Mouse (Mus musculus): ENCODE measurements around the gene Tmem107. TPM values are rescaled to one million over a fixed set of nuclear protein-coding genes. Genes with fewer than 3 reads are reported as not detected.

Tmem107 gene
- total RNA-seq, 1 experiment: 38.8 TPM

DNA sequence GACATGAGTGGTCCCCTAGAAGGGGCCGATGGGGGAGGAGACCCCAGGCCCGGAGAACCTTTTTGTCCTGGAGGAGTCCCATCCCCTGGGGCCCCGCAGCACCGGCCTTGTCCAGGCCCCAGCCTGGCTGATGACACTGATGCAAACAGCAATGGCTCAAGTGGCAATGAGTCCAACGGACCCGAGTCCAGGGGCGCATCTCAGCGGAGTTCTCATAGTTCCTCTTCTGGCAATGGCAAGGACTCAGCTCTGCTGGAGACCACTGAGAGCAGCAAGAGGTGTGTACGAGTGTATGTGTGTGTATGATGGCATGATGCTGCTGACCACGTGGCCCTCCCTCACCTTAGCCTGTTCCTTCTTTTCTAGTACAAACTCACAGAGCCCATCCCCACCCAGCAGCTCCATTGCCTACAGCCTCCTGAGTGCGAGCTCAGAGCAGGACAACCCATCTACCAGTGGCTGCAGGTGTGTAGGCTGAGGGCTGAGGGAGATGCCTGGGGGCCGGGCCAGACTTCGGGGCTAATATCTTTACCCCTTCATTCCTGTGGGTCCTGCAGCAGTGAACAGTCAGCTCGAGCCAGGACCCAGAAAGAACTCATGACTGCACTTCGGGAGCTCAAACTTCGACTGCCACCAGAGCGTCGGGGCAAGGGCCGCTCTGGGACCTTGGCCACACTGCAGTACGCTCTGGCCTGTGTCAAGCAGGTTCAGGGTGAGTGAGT lies 30.2 kb downstream of the Tmem107 start:
- in situ Hi-C loops (cut with MboI; ENCODE audit: low sequenced_read_pairs in 2 of 2, unreplicated experiment in 2 of 2): no loop called here
- Histone ChIP-seq H3K36me3 (ENCODE audit: control insufficient read depth, insufficient read depth, low read length, poor library complexity, severe bottlenecking) (peaks cover 50% of the 10 kb centered on the region), H3K4me3 (ENCODE audit: insufficient read depth in 1 of 2, low read depth in 1 of 2, low read length in 2 of 2, poor library complexity in 1 of 2, severe bottlenecking in 1 of 2) (no peak overlapping the region), H3K27ac (ENCODE audit: insufficient read depth, low read depth, low read length, poor library complexity, severe bottlenecking) (no peak overlapping the region), H3K9ac (ENCODE audit: insufficient read depth, low read depth, low read length, poor library complexity, severe bottlenecking) (peak overlapping the region; percentile 13; the same call in 1 of the 2 replicates), H3K9me3 (ENCODE audit: control insufficient read depth, insufficient read depth, low read depth, low read length) (no peaks in the 10 kb centered on the region), H3K4me1 (ENCODE audit: control insufficient read depth in 2 of 2, insufficient read depth in 2 of 2, low read length in 2 of 2, poor library complexity in 1 of 2) (peaks cover 10 to 16% of the 10 kb centered on the region in 2 experiments; a peak in 3 of 4 replicates)
- DNase-seq (ENCODE audit: low read depth, low spot score): no peak
- no peak for TF ChIP-seq ZC3H11A (IDR thresholded peaks at IDR 0.05; ENCODE audit: borderline replicate concordance, low read depth, low read length)
- TF ChIP-seq ZNF384 (IDR thresholded peaks at IDR 0.05; ENCODE audit: low read depth, low read length): no peak
- TF ChIP-seq MAFK (IDR thresholded peaks at IDR 0.05; ENCODE audit: insufficient read depth, low read depth, low read length): no peak
- TF ChIP-seq CHD2 (IDR thresholded peaks at IDR 0.05; ENCODE audit: low read depth, low read length): no peak
- TF ChIP-seq HCFC1 (IDR thresholded peaks at IDR 0.05; ENCODE audit: borderline replicate concordance, insufficient read depth, low read length): no peak

DNA sequence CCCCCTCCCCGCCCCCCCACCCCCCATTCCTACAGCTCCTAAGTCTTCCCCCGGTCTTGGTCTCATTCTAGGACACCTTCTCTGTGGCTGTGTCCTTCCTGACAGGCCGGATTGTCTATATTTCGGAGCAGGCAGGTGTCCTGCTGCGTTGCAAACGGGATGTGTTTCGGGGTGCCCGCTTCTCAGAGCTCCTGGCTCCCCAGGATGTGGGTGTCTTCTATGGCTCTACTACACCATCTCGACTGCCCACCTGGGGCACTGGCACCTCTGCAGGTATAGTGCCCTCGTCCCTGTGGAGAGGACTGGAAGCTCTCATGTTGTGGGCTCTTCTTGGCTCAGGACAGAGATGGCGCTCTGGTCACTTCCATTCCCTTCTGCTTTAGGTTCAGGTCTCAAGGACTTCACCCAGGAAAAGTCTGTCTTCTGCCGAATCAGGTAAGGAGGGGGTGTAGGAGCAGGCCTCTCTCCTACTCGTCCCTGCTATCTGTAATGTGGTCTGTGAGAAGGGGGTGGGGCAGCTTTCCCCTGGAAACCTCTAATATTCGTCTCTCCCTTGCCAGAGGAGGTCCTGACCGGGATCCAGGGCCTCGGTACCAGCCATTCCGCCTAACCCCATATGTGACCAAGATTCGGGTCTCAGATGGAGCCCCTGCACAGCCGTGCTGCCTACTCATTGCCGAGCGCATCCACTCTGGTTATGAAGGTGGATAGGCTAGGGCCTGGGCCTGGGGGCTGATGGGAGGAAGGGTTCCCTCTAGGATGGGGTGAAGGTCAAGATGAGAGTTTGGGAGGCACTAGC lies 31.2 kb downstream of the Tmem107 start:
- in situ Hi-C loops (cut with MboI; ENCODE audit: low sequenced_read_pairs in 2 of 2, unreplicated experiment in 2 of 2): no loop called here
- Histone ChIP-seq H3K4me3 (ENCODE audit: insufficient read depth in 1 of 2, low read depth in 1 of 2, low read length in 2 of 2, poor library complexity in 1 of 2, severe bottlenecking in 1 of 2) (no peak overlapping the region), H3K9ac (ENCODE audit: insufficient read depth, low read depth, low read length, poor library complexity, severe bottlenecking) (no peak overlapping the region), H3K36me3 (ENCODE audit: control insufficient read depth, insufficient read depth, low read length, poor library complexity, severe bottlenecking) (peaks cover 56% of the 10 kb centered on the region), H3K27ac (ENCODE audit: insufficient read depth, low read depth, low read length, poor library complexity, severe bottlenecking) (no peak overlapping the region), H3K9me3 (ENCODE audit: control insufficient read depth, insufficient read depth, low read depth, low read length) (no peaks in the 10 kb centered on the region), H3K4me1 (ENCODE audit: control insufficient read depth in 2 of 2, insufficient read depth in 2 of 2, low read length in 2 of 2, poor library complexity in 1 of 2) (peaks cover 10 to 14% of the 10 kb centered on the region in 2 experiments; a peak in 3 of 4 replicates)
- TF ChIP-seq ZNF384 (IDR thresholded peaks at IDR 0.05; ENCODE audit: low read depth, low read length): no peak
- no peak for TF ChIP-seq CHD2 (IDR thresholded peaks at IDR 0.05; ENCODE audit: low read depth, low read length)
- no peak for TF ChIP-seq HCFC1 (IDR thresholded peaks at IDR 0.05; ENCODE audit: borderline replicate concordance, insufficient read depth, low read length)
- no peak for TF ChIP-seq ZC3H11A (IDR thresholded peaks at IDR 0.05; ENCODE audit: borderline replicate concordance, low read depth, low read length)
- no peak for TF ChIP-seq MAFK (IDR thresholded peaks at IDR 0.05; ENCODE audit: insufficient read depth, low read depth, low read length)
- no peak for DNase-seq (ENCODE audit: low read depth, low spot score)

DNA sequence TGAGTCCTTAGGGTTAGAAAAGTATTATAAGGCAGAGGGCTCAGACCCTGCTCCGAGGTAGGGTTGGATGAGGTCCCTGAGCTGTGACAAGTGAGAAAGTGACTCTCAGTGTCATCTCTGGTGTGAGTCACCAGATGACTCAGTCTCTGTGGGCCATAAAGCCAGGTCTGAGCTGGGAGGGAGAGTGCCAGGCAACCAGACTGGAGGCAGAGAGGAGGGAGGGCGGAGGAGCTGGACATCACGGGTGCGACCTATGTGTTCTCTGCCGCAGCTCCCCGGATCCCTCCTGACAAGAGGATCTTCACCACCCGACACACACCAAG lies 31.8 kb downstream of the Tmem107 start:
- H3K4me3 ChIP-seq (ENCODE audit: insufficient read depth in 1 of 2, low read depth in 1 of 2, low read length in 2 of 2, poor library complexity in 1 of 2, severe bottlenecking in 1 of 2): no peak overlapping the region
- no peak for TF ChIP-seq CHD2 (IDR thresholded peaks at IDR 0.05; ENCODE audit: low read depth, low read length)
- TF ChIP-seq HCFC1 (IDR thresholded peaks at IDR 0.05; ENCODE audit: borderline replicate concordance, insufficient read depth, low read length): no peak
- no peak for TF ChIP-seq ZC3H11A (IDR thresholded peaks at IDR 0.05; ENCODE audit: borderline replicate concordance, low read depth, low read length)
- no peak for TF ChIP-seq MAFK (IDR thresholded peaks at IDR 0.05; ENCODE audit: insufficient read depth, low read depth, low read length)
- TF ChIP-seq ZNF384 (IDR thresholded peaks at IDR 0.05; ENCODE audit: low read depth, low read length): no peak
- peaks cover 7 to 11% of the 10 kb centered on the region in 2 experiments; a peak in 3 of 4 replicates for H3K4me1 ChIP-seq (ENCODE audit: control insufficient read depth in 2 of 2, insufficient read depth in 2 of 2, low read length in 2 of 2, poor library complexity in 1 of 2)
- DNase-seq (ENCODE audit: low read depth, low spot score): no peak
- no peak overlapping the region for H3K9ac ChIP-seq (ENCODE audit: insufficient read depth, low read depth, low read length, poor library complexity, severe bottlenecking)
- H3K9me3 ChIP-seq (ENCODE audit: control insufficient read depth, insufficient read depth, low read depth, low read length): no peaks in the 10 kb centered on the region
- H3K36me3 ChIP-seq (ENCODE audit: control insufficient read depth, insufficient read depth, low read length, poor library complexity, severe bottlenecking): peaks cover 61% of the 10 kb centered on the region
- no peak overlapping the region for H3K27ac ChIP-seq (ENCODE audit: insufficient read depth, low read depth, low read length, poor library complexity, severe bottlenecking)
- in situ Hi-C loops (cut with MboI; ENCODE audit: low sequenced_read_pairs in 2 of 2, unreplicated experiment in 2 of 2): no loop called here

DNA sequence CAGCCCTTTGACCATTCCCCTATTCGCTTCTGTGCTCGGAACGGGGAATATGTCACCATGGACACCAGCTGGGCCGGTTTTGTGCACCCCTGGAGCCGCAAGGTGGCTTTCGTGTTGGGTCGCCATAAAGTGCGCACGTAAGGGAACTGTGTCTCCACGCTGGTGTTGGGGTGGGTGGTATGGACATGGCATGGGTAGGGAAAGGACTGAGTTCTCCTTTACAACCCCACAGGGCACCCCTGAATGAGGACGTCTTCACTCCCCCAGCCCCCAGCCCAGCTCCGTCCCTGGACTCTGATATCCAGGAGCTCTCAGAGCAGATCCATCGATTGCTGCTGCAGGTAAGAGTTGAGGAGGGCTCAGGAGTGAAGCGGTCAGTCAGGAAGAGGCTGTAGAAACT lies 32.5 kb downstream of the Tmem107 start:
- H3K4me1 ChIP-seq (ENCODE audit: control insufficient read depth in 2 of 2, insufficient read depth in 2 of 2, low read length in 2 of 2, poor library complexity in 1 of 2): peaks cover 3 to 5% of the 10 kb centered on the region in 2 experiments; a peak in 2 of 4 replicates
- in situ Hi-C loops (cut with MboI; ENCODE audit: low sequenced_read_pairs in 2 of 2, unreplicated experiment in 2 of 2): no loop called here

More for the DNA sequence above, 32.5 kb downstream of the Tmem107 start:
- no peak overlapping the region for H3K4me3 ChIP-seq (ENCODE audit: insufficient read depth in 1 of 2, low read depth in 1 of 2, low read length in 2 of 2, poor library complexity in 1 of 2, severe bottlenecking in 1 of 2)
- H3K36me3 ChIP-seq (ENCODE audit: control insufficient read depth, insufficient read depth, low read length, poor library complexity, severe bottlenecking): peaks cover 65% of the 10 kb centered on the region
- no peak overlapping the region for H3K9ac ChIP-seq (ENCODE audit: insufficient read depth, low read depth, low read length, poor library complexity, severe bottlenecking)
- no peak for TF ChIP-seq ZNF384 (IDR thresholded peaks at IDR 0.05; ENCODE audit: low read depth, low read length)
- no peak for TF ChIP-seq ZC3H11A (IDR thresholded peaks at IDR 0.05; ENCODE audit: borderline replicate concordance, low read depth, low read length)
- no peak for TF ChIP-seq HCFC1 (IDR thresholded peaks at IDR 0.05; ENCODE audit: borderline replicate concordance, insufficient read depth, low read length)
- no peak for TF ChIP-seq MAFK (IDR thresholded peaks at IDR 0.05; ENCODE audit: insufficient read depth, low read depth, low read length)
- TF ChIP-seq CHD2 (IDR thresholded peaks at IDR 0.05; ENCODE audit: low read depth, low read length): no peak
- DNase-seq (ENCODE audit: low read depth, low spot score): no peak
- no peak overlapping the region for H3K27ac ChIP-seq (ENCODE audit: insufficient read depth, low read depth, low read length, poor library complexity, severe bottlenecking)
- no peaks in the 10 kb centered on the region for H3K9me3 ChIP-seq (ENCODE audit: control insufficient read depth, insufficient read depth, low read depth, low read length)
